Mouse (Mus musculus): ENCODE data around the gene Gm21866.
"Not testable (repeated sequence)": the region's sequence is repeated elsewhere in the genome, so short reads cannot be mapped to it uniquely, and the experiment has no call there.

DNA sequence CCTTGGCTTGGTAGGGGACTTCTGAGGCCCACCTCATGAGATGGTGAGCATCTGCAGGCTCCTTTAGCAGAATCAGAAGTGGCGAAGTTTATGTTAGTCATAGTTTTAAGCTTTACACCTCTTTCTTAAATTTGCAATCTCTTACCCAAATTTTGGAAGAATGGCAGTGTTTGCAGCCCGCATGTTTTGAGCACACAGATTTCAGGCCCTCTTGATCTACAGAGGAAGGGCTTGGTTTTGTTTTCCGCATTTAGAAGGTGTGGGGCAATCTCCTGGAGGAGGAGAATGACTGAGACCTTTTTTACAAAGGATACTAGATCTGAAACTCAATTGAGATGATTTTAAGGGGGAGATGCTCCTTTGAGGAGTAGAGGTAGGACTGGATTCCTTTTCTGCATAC is at the start of gene Gm21866:
- not testable (repeated sequence) for TF ChIP-seq TAL1, GATA1 (IDR thresholded peaks at IDR 0.05; ENCODE audit: low read length)
